Mouse (Mus musculus) hindbrain, embryonic 16.5 days (tissue): ENCODE measurements around the gene Dnajb5. TPM values are rescaled to one million over a fixed set of nuclear protein-coding genes. Genes with fewer than 3 reads are reported as not detected.

Experiments used
- ATAC-seq: fragments of 200-750 bp; cut with Nextera tagmentation; 2 replicates; pipeline ENCODE4 v1.8.0; 2017; ENCODE audit warnings: moderate TSS enrichment, moderate library complexity
- H3K27ac ChIP-seq: fragments of 300-500 bp; sonication (generic); 2 replicates; pipeline ENCODE4 v1.5.1; 2014; ENCODE audit warnings: low read depth, mild to moderate bottlenecking, control low read depth, low read length, moderate library complexity
- H3K27me3 ChIP-seq: fragments of 300-500 bp; sonication (generic); replicated peaks from 2 replicates; pipeline ENCODE4 v1.6.1; 2014; ENCODE audit warnings: low read length; ENCODE audit not compliant: control insufficient read depth, insufficient read depth
- H3K36me3 ChIP-seq: fragments of 300-500 bp; sonication (generic); 2 replicates; pipeline ENCODE4 v1.6.1; 2014; ENCODE audit warnings: mild to moderate bottlenecking, low read length, moderate library complexity, mixed read lengths; ENCODE audit not compliant: control insufficient read depth, insufficient read depth
- H3K4me1 ChIP-seq: fragments of 300-500 bp; sonication (generic); 2 replicates; pipeline ENCODE4 v1.6.1; 2014; ENCODE audit warnings: low read depth, low read length; ENCODE audit not compliant: control insufficient read depth, insufficient read depth
- H3K4me2 ChIP-seq: fragments of 300-500 bp; sonication (generic); 2 replicates; pipeline ENCODE4 v1.6.1; 2014; ENCODE audit warnings: mild to moderate bottlenecking, low read length, control low read depth, moderate library complexity
- H3K4me3 ChIP-seq: fragments of 300-500 bp; sonication (generic); 2 replicates; pipeline ENCODE4 v1.5.1; 2014; ENCODE audit warnings: mild to moderate bottlenecking, low read length, control low read depth, moderate library complexity
- H3K9ac ChIP-seq: fragments of 300-500 bp; sonication (generic); 2 replicates; pipeline ENCODE4 v1.6.1; 2014; ENCODE audit warnings: low read depth, mild to moderate bottlenecking, control low read depth, low read length, moderate library complexity
- H3K9me3 ChIP-seq: fragments of 300-500 bp; sonication (generic); 2 replicates; pipeline ENCODE4 v1.6.1; 2014; ENCODE audit warnings: mild to moderate bottlenecking, low read length, moderate library complexity; ENCODE audit not compliant: control insufficient read depth
- WGBS: fragments of 180-500 bp; shearing (Covaris S2); extraction: QIAGEN DNeasy Blood & Tissue Kit; methylation state at CpG from one replicate; pipeline ENCODE4 v1.1.7; 2014; 5-methylcytosine and 5-hydroxymethylcytosine counted together
- polyA plus RNA-seq: library from polyadenylated mRNA; unstranded; fragments of >200 nt; fragmentation: Nextera tagmentation; extraction: Ambion mirVana; gene quantifications from 2 replicates; pipeline ENCODE4 v1.2.1, GENCODE M21; 2015

Gene Dnajb5
- polyA plus RNA-seq, 1 experiment from 2014 or later = 45.7 TPM

DNA sequence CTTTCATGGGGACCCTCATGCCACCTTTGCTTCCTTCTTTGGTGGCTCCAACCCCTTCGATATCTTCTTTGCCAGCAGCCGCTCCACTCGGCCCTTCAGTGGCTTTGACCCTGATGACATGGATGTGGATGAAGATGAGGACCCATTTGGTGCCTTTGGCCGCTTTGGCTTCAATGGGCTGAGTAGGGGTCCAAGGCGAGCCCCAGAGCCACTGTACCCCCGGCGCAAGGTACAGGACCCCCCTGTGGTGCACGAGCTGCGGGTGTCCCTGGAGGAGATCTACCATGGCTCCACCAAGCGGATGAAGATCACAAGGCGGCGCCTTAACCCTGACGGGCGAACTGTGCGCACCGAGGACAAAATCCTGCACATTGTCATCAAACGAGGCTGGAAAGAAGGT, 7.0 kb downstream of the Dnajb5 start:
- peaks cover 33% of the 10 kb centered on the region for H3K4me1 ChIP-seq
- peaks cover 23% of the 10 kb centered on the region for H3K36me3 ChIP-seq
- H3K4me3 ChIP-seq = no peak overlapping the region
- H3K27ac ChIP-seq = no peak overlapping the region
- H3K27me3 ChIP-seq = no peaks in the 10 kb centered on the region
- H3K4me2 ChIP-seq = no peak overlapping the region
- no peak overlapping the region for H3K9ac ChIP-seq
- no peaks in the 10 kb centered on the region for H3K9me3 ChIP-seq
- WGBS = 92% methylated on average over 17 of the region's 17 CpGs
- ATAC-seq = no peak

DNA sequence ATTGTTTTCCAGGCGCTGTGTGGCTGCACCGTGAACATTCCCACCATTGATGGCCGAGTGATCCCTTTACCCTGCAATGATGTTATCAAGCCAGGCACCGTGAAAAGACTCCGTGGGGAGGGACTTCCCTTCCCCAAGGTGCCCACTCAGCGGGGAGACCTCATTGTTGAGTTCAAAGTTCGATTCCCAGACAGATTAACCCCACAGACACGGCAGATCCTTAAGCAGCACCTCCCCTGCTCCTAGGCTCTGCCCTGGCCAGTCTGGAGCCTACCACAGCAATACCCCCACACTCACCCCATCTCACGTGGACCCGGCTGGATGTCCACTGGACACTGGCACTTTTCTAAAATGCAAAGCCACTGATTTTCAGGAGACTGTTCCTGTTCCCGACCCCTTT, 7.7 kb downstream of the Dnajb5 start:
- Histone ChIP-seq H3K27me3 (no peaks in the 10 kb centered on the region), H3K27ac (no peak overlapping the region), H3K4me2 (no peak overlapping the region), H3K36me3 (peaks cover 23% of the 10 kb centered on the region), H3K9me3 (no peaks in the 10 kb centered on the region), H3K9ac (no peak overlapping the region), H3K4me3 (no peak overlapping the region), H3K4me1 (peaks cover 26% of the 10 kb centered on the region)
- ATAC-seq = no peak
- WGBS = 80% methylated on average over 11 of the region's 11 CpGs

DNA sequence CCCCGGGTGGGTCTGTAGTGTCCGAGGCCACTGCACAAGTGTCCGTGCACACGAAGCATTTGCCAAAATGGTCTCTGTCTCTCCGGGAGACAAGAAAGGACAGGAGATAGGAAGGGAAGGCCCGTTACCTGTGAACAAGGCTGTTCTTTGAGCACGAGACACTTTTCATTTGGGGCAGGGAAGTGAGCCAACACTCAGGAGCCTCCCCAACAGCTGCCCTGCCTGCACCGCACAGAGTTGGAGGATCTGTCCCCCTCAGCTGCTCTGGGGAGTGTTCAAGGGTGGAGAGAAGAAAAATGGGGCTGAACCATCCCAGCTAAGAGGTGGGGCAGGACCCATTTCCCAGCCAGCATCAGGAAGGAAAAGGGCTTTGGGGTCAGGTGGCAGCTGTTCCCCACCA, 8.4 kb downstream of the Dnajb5 start:
- ATAC-seq = no peak
- Histone ChIP-seq H3K4me2 (no peak overlapping the region), H3K27me3 (no peaks in the 10 kb centered on the region), H3K9ac (no peak overlapping the region), H3K9me3 (no peaks in the 10 kb centered on the region), H3K4me3 (no peak overlapping the region), H3K4me1 (peaks cover 19% of the 10 kb centered on the region), H3K27ac (no peak overlapping the region), H3K36me3 (peaks cover 23% of the 10 kb centered on the region)
- 87% methylated on average over 8 of the region's 8 CpGs for WGBS

DNA sequence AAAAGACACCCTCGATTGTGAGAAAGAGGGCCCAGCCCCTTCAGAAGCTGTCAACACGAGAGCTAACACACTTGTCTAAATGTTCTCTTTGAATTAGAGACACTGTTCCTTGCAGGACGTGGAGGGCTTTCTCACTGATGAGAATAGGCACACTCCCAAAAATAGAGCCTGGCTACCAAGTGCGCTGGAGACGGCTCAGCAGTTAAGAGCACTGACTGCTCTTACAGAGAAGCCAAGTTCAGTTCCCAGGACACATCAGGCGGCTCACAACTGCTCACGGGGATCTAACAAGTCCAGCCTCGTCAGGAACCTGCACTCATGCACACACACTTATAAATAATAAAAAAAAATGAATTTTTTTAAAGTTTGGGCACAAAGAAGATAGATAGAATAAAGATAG, 9.3 kb downstream of the Dnajb5 start:
- no peak overlapping the region for H3K4me2 ChIP-seq
- H3K9me3 ChIP-seq = no peaks in the 10 kb centered on the region
- ATAC-seq = no peak
- H3K36me3 ChIP-seq = peaks cover 23% of the 10 kb centered on the region
- no peaks in the 10 kb centered on the region for H3K27me3 ChIP-seq
- 63% methylated on average over 8 of the region's 8 CpGs for WGBS
- H3K4me3 ChIP-seq = no peak overlapping the region
- 0 out of 2 replicates have a peak overlapping the region, but pooled peaks have one; percentile 37 for H3K27ac ChIP-seq
- H3K9ac ChIP-seq = no peak overlapping the region
- H3K4me1 ChIP-seq = peaks cover 9% of the 10 kb centered on the region

DNA sequence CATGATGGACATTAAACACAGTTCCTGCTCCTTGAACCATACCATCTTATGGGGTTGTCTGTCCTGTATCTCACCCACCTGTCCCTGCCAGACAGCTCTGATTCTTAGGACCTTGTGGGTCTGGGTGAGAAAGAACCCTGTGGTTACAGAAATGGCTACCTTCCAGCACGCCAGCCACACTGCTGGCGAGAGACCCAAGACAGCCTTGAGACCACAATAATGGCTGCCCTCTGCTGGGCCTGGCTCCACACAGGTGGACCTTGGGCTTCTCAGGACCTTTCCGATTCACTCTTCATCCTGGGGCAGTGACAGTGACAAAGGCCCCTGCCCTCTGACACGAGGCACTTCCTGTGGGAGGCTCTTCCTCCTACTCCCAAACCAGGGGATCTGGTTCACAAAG, 9.8 kb downstream of the Dnajb5 start:
- Histone ChIP-seq H3K4me1 (peaks cover 5% of the 10 kb centered on the region), H3K4me2 (no peak overlapping the region), H3K27ac (no peak overlapping the region), H3K9ac (no peak overlapping the region), H3K9me3 (no peaks in the 10 kb centered on the region), H3K4me3 (no peak overlapping the region), H3K27me3 (no peaks in the 10 kb centered on the region), H3K36me3 (peaks cover 23% of the 10 kb centered on the region)
- 51% methylated on average over 4 of the region's 4 CpGs for WGBS
- no peak for ATAC-seq

DNA sequence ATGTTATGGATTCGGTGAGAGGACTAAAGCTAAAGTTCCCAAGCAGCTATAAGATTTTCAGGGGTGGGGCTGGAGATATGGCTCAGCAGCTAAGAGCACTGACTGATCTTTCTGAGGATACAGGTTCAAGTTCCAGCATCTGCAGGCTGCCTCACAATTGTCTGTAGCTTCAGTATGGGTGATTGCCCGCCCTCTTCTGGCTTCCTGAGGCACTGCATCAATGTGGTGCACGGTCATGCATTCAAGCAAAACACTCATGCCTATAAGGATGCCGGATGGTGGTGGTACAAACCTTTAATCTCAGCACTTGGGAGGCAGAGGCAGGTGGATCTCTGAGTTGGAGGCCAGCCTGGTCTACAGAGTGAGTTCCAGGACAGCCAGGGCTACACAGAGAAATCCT, 12.0 kb downstream of the Dnajb5 start:
- 24% methylated on average over 4 of the region's 4 CpGs for WGBS
- no peaks in the 10 kb centered on the region for H3K9me3 ChIP-seq
- ATAC-seq = no peak
- peaks cover 4% of the 10 kb centered on the region for H3K4me1 ChIP-seq
- no peaks in the 10 kb centered on the region for H3K27me3 ChIP-seq
- H3K9ac ChIP-seq = no peak overlapping the region
- H3K36me3 ChIP-seq = peaks cover 20% of the 10 kb centered on the region
- H3K4me2 ChIP-seq = no peak overlapping the region
- no peak overlapping the region for H3K27ac ChIP-seq
- no peak overlapping the region for H3K4me3 ChIP-seq

DNA sequence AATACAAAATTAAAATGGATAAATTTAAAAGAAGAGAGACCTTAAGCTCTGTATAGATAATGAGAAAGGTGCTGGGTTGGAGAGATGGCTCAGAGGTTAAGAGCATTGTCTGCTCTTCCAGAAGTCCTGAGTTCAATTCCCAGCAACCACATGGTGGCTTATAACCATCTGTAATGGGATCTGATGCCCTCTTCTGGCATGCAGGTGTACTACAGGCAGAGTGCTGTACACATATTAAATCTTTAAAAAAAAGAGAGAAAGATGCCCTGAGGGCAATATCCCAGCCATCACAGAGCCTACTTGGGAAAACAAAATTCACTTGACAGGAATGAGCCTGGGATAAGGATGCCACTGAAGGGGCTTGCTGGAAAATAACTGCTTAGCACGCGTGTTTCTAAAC, 13.9 kb downstream of the Dnajb5 start:
- H3K9ac ChIP-seq = no peak overlapping the region
- H3K4me2 ChIP-seq = no peak overlapping the region
- ATAC-seq = no peak
- 0 out of 2 replicates have a peak, but pooled peaks cover 4% of the 10 kb centered on the region for H3K36me3 ChIP-seq
- no peak overlapping the region for H3K27ac ChIP-seq
- H3K4me1 ChIP-seq = peaks cover 4% of the 10 kb centered on the region
- H3K4me3 ChIP-seq = no peak overlapping the region
- WGBS = 90% methylated on average over 2 of the region's 2 CpGs
- no peaks in the 10 kb centered on the region for H3K9me3 ChIP-seq
- H3K27me3 ChIP-seq = no peaks in the 10 kb centered on the region

DNA sequence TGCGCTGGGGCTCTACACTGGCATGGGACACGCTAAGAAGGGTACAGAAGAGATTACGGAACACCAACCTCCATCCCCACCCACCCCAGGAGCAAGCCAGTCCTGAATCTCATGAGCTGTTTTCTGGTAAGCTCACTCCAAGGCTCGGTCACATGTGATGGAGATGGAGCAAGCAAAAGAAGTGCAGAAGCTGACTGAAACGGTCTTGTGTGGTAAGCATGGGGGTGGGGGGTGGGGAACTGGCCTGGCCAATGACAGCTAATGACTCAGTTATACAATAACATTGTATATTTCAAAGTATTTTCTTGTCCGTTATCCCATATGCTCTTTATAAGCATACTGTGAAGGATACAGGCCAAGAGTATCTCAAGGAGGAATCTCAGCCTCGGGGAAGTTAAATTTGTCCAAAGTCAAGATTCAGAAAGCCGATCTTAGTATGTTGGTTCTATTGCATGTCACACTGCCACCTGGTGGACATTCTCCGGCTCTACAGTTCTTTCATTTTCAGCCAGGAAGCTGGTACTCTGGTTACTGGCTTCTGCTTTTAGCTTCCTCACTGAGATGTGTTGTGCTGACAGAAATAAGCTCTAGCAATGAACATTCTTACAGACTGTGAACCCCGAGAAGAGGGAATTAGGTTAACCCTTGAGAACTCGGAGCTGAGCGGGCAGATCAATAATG, 15.6 kb downstream of the Dnajb5 start:
- Histone ChIP-seq H3K4me1 (peaks cover 4% of the 10 kb centered on the region), H3K27me3 (no peaks in the 10 kb centered on the region), H3K27ac (no peak overlapping the region), H3K9ac (no peak overlapping the region), H3K36me3 (no peaks in the 10 kb centered on the region), H3K9me3 (no peaks in the 10 kb centered on the region), H3K4me2 (peak overlapping the region; percentile 44), H3K4me3 (no peak overlapping the region)
- WGBS = 17% methylated on average over 12 of the region's 12 CpGs
- peak; percentile 50 for ATAC-seq

DNA sequence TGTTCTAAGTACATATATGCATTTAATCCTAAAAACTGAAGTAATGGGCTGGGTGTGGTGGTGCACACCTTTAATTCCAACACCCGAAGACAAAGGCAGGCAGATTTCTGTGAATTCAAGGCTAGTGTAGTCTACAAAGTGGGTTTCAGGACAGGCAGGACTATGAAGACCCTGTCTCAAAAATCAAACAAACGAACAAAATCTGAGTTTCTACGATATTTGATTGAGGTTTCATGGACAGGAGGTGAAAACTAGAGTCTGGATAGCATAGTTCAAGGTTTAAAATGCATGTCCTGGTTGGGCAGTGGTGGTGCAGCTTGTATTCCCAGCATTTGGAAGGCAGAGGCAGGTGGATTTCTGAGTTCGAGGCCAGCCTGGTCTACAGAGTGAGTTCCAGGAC, 19.7 kb downstream of the Dnajb5 start, which contains the start of gene 1700022I11Rik:
Gene 1700022I11Rik, plus strand, starts transcription at position 301 of the 400 bp plus-strand sequence.
- H3K4me2 ChIP-seq = no peak within 1 kb of the TSS
- H3K27me3 ChIP-seq = no peaks in the 10 kb centered on the region
- H3K4me3 ChIP-seq = no peak within 1 kb of the TSS
- ATAC-seq = no peak
- 95% methylated on average over 4 of the region's 4 CpGs for WGBS
- no peak within 1 kb of the TSS for H3K27ac ChIP-seq
- peaks cover 4% of the 10 kb centered on the region for H3K4me1 ChIP-seq
- no peaks in the 10 kb centered on the region for H3K36me3 ChIP-seq
- H3K9me3 ChIP-seq = no peaks in the 10 kb centered on the region
- no peak within 1 kb of the TSS for H3K9ac ChIP-seq
